Mouse (Mus musculus) common myeloid progenitor, adult 5-6 weeks (primary cell): ENCODE results near the gene Dab1. TPM values are rescaled to one million over a fixed set of nuclear protein-coding genes. Genes with fewer than 3 reads are reported as not detected.

ENCODE experiments used
- ATAC-seq: replicated peaks from 2 replicates; pipeline ENCODE4 v1.8.0; 2016; ENCODE audit warnings: low read depth, mild to moderate bottlenecking, moderate TSS enrichment, inconsistent platforms; ENCODE audit not compliant: poor library complexity, severe bottlenecking
- total RNA-seq: library from RNA; stranded (forward); fragments of 200-1000, 187-1606 nt; gene quantifications from 2 replicates; pipeline ENCODE4 v1.2.3, GENCODE M21; 2017

The Dab1 gene
- total RNA-seq, 1 experiment from 2014 or later, result not detected

DNA sequence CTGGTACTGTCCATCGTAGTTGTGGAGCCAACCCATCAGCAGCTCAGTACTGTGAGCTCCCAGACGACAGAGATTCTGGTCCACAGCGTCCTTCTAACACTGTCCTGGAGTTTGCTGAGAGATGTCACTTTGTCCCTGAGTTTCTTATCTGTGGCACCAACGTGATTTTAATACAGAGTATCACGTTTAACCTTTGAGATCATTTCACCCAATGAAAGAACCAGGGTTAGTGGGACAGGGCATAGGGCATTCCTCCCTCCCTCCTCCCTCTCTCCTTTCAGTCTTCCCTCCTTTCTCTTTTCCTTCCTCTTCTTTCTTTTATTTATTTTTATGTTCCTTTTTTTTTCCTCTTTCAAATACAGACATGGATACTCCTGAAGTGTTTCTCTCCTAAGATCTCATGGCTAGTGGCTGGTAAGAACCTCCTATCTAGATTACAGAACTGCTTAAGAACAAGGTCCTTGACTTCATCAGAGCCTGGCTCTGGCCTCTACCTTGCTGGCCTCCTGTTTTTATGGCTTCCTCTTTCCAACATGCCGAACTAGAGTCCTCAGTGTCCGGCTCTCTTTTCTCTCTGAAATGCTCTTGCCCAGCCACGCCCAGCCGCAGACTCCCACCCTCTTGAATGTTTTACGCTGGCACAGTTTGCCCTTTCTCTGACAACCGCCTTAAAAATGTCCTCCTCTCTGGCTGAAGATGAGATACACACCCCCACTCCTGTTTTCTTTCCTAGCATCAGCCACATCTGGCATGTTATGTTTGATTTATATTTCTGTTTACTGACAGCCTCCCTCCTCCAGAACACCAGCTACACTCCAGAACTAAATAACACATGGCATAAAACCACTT is 844.0 kb downstream of the Dab1 start:
- ATAC-seq, result no peak

DNA sequence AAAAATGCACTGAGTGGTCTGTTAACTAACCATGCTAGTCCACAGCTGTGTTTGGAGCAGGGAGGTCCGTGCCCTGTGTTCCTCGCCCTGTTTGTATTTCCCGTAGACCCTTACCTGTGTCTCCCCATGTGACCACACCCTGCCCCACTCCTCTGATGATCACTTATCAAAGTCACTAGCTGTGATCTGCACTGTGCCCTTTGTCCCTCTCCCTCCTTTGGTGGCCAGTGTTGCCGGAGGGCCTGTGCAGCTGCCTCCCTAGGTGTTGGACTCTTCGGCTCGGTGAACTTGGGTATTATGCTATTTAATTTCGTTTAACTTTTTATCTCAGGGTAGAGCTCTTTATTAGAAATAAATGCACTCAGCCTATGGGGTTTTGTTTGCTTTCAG is 844.6 kb downstream of the Dab1 start:
- ATAC-seq, result no peak

DNA sequence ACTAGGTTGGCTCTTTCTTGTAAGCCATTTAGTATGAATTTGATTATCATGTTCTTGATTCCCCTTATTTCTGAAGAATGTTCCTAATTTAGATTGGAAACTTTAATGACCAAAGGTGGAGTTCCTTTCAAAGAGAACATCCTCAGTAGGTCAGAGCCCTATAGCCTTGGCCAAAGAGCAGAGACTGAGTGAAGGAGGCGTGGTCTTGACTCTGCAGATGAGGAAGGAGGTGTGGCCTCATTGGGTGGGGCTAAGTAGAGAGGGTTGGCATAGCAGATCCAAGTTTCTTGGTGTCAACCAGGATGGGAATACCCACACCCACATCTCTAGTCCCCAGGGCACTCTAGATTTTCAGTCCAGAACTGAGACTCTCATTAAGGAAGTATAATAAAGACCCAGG is 846.4 kb downstream of the Dab1 start:
- no peak for ATAC-seq

DNA sequence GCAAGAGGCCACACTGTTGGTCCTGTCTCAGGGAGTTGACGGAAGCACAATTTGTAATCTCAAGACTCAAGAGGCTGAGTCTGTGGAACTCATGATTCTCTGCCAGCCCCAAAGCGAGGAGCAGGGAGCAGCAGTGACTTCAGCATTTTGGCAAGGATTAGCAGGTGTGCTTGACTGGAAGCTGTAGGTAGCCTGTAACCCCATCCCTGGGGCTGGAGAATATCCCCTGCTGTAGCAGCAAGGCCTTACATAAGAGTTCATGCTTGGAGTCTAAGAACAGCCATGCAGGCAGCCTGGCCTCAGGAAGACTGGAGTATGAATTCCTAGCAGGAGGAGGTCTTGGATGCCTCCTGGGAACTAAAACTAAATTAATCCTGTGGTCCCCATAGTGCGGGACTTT is 849.5 kb downstream of the Dab1 start:
- ATAC-seq, result no peak

DNA sequence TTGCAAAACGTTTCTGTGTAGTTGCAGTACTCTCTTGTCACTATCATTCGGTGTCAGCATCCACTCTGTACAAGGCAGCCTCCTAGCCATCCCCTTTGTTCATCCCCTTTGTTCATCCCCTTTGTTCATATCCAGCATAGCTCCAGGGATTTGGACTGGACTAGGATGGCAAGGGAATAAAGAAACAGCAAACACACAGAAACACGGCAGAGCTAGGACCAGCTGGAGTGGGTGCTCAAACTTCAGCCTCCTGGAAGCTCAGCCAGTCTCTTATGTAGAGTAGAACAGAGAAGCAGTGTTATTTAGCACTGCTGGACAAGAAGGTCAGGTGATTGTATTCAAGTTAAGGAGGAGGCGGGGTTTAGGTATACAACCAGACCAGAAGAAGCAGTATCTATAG is 853.8 kb downstream of the Dab1 start:
- ATAC-seq, result no peak

DNA sequence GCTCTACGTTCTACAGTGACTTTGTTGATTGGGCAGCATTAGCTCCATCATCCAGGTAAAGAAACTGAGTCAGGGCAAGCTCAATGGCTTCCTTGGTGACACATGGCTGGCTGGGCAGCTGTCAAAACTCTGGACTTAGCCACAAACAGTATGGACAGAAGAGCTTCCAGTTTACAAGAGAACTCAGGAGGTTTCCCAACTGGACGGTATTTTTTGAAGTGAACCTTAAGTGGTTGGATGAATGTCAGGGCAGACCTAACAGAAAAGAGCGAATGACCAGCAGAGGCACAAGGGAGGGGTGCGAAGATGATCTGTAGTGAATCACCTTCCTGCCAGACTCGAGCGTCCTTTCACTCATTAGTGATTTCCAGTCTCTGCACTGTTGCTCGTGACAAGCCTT is 857.7 kb downstream of the Dab1 start:
- ATAC-seq, result no peak

DNA sequence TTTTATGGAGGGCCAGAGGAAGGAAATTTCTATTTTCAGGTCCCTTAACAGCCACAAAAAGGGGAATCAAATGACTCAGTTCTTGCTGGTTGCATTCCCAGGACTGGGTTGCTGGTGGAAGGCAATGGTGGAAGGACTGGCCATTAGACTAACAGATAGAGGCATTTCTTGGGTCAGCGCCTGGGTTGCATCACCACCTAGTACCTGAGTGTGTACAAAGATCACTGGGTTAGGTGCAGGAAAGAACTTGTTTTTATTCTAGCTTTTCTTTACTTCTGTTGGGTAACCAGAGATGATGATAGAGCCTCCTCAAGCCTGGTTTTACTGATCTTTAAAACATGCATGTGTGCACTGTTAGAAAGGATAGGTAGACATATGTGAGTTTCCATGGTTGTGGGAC is 864.8 kb downstream of the Dab1 start:
- no peak for ATAC-seq

DNA sequence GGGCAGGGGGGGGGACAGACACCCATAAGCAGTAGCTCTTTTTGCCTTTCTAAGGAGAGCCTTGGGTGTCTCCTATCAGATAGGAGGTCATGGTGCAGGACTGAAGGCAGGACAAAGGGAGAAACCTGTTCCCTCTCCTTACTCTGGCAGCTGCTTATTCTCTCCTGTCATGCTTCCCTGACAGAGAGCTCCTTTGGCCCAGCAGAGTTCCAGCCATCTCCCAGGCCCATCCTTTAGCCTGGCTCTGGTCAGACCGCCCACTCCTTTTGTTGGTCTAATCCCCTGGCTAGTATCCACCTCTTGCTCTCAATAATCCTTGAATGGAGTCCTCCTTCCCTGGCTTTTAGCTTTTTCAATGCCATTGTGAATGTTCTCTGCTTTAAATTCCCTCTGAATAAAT is 878.1 kb downstream of the Dab1 start:
- no peak for ATAC-seq

DNA sequence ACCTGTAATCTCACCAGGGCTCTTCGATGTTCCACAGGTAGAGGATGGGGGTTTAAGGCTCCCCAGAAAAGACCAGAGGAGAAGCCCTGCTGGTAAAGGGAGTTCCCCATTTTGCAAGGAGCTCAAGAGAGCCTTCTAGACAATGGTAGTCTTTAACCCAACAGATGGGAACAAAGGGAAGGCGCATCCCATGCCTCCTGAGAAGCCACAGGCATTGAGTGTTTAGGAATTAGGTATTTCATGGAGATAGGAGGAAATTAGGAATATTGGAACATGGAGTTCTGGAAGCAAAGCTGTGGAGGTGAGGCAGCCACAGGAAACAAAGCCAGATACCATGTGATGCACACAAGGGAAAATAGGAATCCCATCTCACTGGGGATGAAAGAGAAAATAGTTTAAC is 881.0 kb downstream of the Dab1 start:
- ATAC-seq, result no peak

DNA sequence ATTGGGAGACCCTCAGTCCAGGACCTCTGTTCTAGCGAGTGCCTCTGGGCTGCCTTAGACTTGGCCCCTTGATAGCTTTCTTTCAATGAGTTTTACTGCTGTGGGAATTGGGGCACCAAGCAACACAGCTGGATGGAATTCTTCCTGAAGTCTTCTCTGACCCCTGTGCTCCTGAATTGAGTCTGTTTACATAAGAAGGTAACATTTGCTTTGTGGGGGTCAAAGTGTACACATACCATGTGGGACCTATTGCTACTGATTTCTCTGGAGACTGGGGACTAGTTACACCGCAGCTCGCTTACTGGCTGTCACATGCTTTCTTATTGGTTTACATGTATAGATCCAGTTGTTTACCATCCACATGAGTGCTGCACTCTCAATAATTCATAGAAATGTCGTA is 881.5 kb downstream of the Dab1 start:
- ATAC-seq, result no peak

DNA sequence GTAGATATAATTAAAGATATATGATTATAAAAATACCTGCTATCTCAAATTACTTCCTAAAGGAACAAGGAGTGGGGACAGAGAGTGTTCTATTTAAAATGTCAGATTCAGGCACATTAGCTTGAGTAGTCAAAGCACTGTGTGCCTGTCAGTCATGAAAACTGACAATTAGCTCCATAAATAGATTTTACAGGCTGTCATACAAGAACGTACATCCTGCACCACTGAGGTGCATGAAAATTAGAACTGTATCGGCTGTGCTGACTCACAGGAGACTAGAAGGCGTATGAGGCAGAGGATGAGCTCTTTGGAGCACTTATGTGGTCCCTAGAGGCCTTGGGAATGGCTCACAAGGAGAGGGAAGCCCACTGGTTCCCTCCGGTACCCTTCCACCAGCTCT is 882.1 kb downstream of the Dab1 start:
- no peak for ATAC-seq

DNA sequence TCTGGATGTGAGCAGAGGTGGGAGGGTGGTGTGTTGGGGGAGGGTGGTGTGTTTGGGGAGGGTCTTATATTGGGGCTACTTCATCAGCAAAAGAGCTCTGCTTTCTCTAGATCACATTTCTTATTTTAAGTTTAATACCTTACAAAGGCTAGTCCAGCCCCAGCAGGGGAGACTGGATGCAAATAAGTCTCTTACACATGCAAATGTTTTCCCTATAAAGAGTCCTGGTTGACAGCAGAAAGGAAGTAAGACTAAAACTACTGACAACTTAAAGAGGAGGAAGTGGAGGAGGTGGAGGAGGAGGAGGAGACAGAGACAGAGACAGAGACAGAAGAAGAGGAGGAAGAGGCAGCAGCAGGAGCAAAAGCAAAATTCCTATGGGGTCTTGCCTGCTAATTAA is 885.8 kb downstream of the Dab1 start:
- ATAC-seq, result no peak

DNA sequence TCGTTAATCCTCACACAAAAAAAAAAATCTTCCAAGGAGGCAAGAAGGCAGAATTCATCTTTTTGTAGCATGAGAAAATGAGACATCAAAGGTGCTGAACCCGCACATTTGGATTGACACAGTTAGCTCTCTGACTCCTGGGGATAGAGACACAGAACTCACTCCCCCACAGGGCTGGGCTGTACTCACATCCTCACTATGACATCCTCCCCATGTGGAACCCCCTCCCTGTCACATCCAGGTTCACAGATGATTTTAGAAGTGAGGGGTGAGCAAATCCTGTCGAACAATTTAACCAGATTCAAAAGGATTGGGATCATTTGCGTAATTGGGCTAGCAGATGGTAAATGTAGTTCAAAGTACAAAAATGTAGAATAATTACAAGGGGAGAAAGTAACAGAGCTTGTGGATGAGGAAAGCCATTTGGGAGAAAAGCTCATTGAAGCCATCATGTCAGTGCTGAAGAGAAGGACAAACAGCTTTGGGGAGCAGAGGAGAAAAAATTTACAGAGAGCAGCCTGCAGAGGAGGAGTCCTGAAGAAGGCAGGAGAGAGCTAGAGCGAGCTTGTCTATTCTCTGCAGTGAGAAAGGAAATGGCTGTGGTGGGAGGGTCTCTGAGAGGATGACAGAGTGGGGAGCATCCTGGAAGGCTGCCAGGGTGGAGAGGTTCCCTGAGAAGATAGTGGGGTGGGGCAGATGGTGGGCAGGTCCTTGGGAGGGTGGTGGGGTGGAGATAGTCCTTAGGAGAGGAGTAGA is 890.2 kb downstream of the Dab1 start:
- ATAC-seq, result no peak

DNA sequence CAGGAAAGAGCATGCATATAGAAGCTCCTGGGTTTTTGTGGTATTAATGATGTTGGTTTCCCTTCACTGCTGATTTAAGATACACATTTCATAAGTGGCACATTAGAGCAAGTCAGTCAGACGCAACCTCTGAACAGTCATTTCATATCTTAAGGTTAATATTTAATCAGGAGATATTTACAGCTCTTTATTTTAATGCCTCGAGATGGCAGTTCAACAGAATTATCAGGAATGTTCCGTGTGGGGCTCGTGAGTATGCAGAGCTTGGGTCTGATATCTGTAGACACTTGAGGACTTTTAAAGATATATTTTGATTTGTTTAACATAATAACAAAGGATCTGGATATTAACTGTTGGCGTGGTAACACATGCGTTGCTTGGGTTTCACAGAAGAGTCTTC is 892.7 kb downstream of the Dab1 start:
- no peak for ATAC-seq

DNA sequence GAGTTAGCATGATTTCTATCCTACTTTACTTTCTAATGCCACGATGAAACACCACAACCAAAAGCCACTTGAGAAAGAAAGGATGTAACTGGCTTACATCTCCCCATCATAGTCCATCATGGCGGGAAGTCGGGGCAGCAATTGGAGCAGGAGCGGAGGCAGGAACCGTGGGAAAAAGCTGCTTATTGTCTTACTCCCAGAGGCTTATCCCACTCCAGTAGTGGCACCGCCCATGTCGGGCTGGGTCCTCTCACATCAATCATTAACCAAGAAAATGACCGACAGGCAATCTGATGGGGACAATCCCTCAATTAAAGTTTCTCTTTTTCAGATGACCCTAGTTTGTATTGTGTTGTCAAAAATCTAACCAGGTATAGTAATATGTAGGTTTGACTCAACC is 893.4 kb downstream of the Dab1 start:
- ATAC-seq, result no peak

DNA sequence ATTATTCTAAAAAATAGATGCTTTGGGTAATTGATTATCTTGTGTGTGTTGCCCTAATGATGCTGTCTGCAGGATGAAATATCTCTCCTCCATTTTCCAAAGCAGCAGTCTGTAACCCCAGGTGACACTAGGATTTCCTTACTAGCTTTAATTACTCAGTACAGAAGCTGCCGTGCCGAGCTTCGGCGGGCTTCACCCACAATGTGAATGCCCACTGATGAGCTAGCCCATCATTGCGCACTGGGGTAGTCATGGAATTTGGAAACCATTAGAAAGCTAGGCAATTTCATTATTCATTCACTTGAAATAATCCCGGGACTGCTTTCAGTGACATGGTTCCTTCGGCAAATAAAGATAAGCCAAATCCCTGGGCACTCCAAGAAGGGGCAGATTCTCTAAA is 894.5 kb downstream of the Dab1 start:
- ATAC-seq, result no peak

DNA sequence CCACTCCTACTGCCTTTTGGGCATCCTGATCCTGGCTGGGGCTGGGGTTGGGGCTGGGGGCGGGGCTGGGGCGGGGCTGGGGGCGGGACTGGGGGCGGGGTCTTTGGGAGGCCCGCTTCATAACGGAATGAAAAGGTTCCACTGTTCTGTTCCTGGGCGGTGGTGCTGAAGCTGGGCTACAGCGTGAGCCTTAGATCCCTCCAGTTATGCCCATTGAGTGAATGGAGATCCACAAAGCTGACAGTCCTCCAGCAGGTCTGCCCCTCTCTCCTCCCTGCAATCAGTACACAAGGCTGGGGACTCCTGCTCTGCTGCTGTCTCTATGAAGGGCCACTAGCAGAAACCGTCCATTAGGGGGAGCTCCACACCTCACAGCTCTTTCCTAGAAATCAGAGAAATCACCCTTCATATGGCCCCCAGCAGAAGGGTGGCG is 895.4 kb downstream of the Dab1 start:
- ATAC-seq, result peak; percentile 97

DNA sequence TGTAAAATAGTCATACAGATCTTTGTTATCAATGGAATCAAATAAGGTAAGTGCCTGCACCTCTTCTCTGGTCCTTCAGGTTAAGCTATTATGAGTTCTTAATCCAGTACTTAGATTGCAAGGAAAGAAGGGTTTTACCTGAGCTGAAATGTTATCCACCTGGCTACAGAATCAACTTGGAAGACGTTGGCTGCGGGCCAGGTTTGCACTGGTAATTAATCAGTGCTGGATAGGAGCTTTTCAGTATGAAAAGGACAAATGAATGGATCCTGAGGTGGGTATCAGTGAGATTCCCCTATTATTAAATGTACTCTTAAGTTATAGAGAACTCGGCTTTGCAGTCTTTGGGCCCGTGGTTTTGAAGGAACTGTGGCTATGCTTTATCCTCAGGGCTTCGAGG is 896.5 kb downstream of the Dab1 start:
- ATAC-seq, result no peak

DNA sequence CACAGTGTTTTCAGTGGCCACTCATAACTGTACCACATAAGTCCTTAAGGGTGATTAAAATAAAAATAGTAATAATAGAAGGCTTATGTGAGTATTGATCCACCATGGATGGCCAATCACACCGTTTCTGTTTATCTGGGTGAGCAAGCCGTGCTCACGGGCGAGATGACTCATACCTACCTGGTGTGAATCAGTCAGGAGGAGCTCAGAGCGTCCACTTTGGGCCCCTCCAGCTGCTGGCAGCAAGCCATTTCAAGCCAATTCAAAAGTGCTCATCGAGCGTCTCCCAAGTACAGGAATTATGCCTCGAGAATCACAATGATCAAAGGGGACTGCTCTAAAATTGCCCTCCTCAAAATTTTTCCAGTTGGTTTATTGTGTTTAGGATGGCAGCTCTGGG is 903.2 kb downstream of the Dab1 start:
- no peak for ATAC-seq

DNA sequence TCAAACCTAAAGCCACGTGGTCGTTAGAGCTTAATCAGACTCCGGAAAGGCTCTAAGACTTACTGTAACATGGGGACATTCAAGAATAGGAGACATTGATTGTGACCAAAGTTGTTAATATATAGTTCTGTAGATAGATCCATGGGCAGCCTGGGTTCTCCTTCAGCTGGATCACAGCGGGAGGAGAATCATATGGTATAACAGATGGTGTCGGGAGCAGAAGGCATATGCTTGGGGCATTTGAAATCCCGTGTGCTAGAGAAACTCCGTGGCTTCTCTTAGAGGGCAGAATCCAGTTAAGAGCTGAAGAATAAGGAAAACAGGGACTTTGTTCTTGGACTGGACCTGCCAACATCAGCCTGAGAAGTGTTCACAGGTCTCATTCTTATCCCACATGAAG is 904.6 kb downstream of the Dab1 start:
- no peak for ATAC-seq

DNA sequence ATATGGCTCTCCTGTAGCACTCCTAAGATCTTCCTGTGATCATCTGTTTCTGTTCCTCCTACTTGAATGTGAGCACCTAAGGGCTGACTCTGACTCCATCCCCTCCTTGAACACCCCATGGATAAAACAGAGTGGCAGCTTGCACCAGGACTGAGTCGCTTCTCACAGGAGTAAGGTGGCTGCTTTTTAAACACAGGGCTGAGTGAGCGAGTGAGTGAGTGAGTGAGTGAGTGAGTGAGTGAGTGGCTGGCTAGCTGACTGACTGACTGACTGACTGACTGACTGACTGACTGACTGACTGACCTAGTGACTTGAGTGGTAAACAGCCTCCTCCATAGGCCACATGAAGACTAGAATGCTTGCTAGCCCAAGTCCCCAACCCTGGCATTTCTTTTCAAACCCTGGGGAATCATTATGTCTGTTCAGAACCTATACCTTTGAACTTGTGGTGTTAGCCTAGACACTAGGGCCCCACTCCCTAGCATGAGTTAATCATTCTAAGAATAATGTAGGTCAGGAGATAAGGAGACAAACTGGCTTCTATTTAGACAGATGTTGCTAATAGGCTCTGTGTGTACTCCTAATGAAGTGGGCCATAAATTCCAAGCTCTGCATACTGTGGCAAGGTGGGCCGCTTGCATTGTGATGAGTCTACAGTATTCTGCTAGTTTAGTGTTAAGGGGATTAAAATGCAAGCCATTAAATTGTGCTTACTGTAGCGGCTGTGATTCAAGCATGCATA is 910.9 kb downstream of the Dab1 start:
- no peak for ATAC-seq
